Mouse (Mus musculus): Measurements from ENCODE around the gene Atg10. TPM values are rescaled to one million over a fixed set of nuclear protein-coding genes. Genes with fewer than 3 reads are reported as not detected.
A peak's percentile ranks its signal among the peaks of the same experiment; 100 is the strongest.

Atg10 gene
- polyA plus RNA-seq, 1 experiment from 2014 or later, result 15.8 TPM

GRCm38 (mm10) chr13:90894819-90895218, 328.9 kb downstream of the Atg10 start:
- H3K9ac ChIP-seq (replicated peaks), result no peak overlapping the region
- no peaks in the 10 kb centered on the region for H3K9me3 ChIP-seq
- ATAC-seq (ENCODE audit: low FRiP score, low read depth), result no peak
- H3K27me3 ChIP-seq, result no peaks in the 10 kb centered on the region
- H3K36me3 ChIP-seq, result no peaks in the 10 kb centered on the region
- WGBS, result 89% methylated on average over 4 of the region's 4 CpGs
- H3K4me3 ChIP-seq, result no peak overlapping the region
- H3K4me1 ChIP-seq, result no peaks in the 10 kb centered on the region
- no peak overlapping the region for H3K4me2 ChIP-seq (replicated peaks)
- no peak overlapping the region for H3K27ac ChIP-seq (replicated peaks)

GRCm38 (mm10) chr13:90890111-90890510, 333.7 kb downstream of the Atg10 start:
- no peaks in the 10 kb centered on the region for H3K9me3 ChIP-seq
- WGBS, result 91% methylated on average over 5 of the region's 5 CpGs
- no peak overlapping the region for H3K4me3 ChIP-seq
- ATAC-seq (ENCODE audit: low FRiP score, low read depth), result no peak
- no peak overlapping the region for H3K9ac ChIP-seq (replicated peaks)
- no peak overlapping the region for H3K4me2 ChIP-seq (replicated peaks)
- 0 out of 2 replicates have a peak, but pooled peaks cover 9% of the 10 kb centered on the region for H3K27me3 ChIP-seq
- H3K36me3 ChIP-seq, result no peaks in the 10 kb centered on the region
- H3K4me1 ChIP-seq, result 0 out of 2 replicates have a peak, but pooled peaks cover 7% of the 10 kb centered on the region
- no peak overlapping the region for H3K27ac ChIP-seq (replicated peaks)

- Histone ChIP-seq H3K4me2 (replicated peaks) (peak overlapping the region; percentile 61), H3K27me3 (0 out of 2 replicates have a peak, but pooled peaks cover 11% of the 10 kb centered on the region), H3K4me3 (peak overlapping the region; percentile 39), H3K4me1 (0 out of 2 replicates have a peak, but pooled peaks cover 7% of the 10 kb centered on the region), H3K9ac (replicated peaks) (no peak overlapping the region), H3K27ac (replicated peaks) (no peak overlapping the region), H3K9me3 (no peaks in the 10 kb centered on the region), H3K36me3 (no peaks in the 10 kb centered on the region)
- peak; percentile 74 for ATAC-seq (ENCODE audit: low FRiP score, low read depth)
- under 1% methylated on average over 18 of the region's 18 CpGs for WGBS
These were observed 337.2 kb downstream of the Atg10 start for GRCm38 (mm10) chr13:90886568-90886983.

- Histone ChIP-seq H3K27ac (replicated peaks) (no peak overlapping the region), H3K4me2 (replicated peaks) (peak overlapping the region; percentile 61), H3K36me3 (no peaks in the 10 kb centered on the region), H3K4me1 (0 out of 2 replicates have a peak, but pooled peaks cover 7% of the 10 kb centered on the region), H3K9ac (replicated peaks) (no peak overlapping the region), H3K27me3 (0 out of 2 replicates have a peak, but pooled peaks cover 11% of the 10 kb centered on the region), H3K9me3 (no peaks in the 10 kb centered on the region), H3K4me3 (peak overlapping the region; percentile 39; the same call in 1 of the 2 replicates)
- 52% methylated on average over 13 of the region's 13 CpGs for WGBS
- no peak; the same call in 1 of the 2 replicates for ATAC-seq (ENCODE audit: low FRiP score, low read depth)
These were observed 337.8 kb downstream of the Atg10 start for GRCm38 (mm10) chr13:90885856-90886532.

Other genes starting within 250 kb of the Atg10 start
- 169 and 179 TPM in 2 replicates for gene Ssbp2, start 236.3 kb upstream of the Atg10 start, polyA plus RNA-seq (2016; fragmentation: Nextera tagmentation; extraction: Ambion mirVana)

Measured in midbrain, embryonic 12.5 days (tissue).